Mouse (Mus musculus) heart, embryonic 11.5 days (tissue): ENCODE results near the gene Ppp1r1a. TPM values are rescaled to one million over a fixed set of nuclear protein-coding genes. Genes with fewer than 3 reads are reported as not detected.

ENCODE experiments used
- ATAC-seq: fragments of 200-750 bp; cut with Nextera tagmentation; replicated peaks from 2 replicates; pipeline ENCODE4 v1.8.0; 2017; ENCODE audit warnings: moderate library complexity; ENCODE audit not compliant: insufficient number of reproducible peaks, low FRiP score, low TSS enrichment
- H3K27ac ChIP-seq: fragments of 300-500 bp; sonication (generic); 2 replicates; pipeline ENCODE4 v1.5.1; 2014; ENCODE audit warnings: mild to moderate bottlenecking, low read depth, low read length
- H3K27me3 ChIP-seq: fragments of 300-500 bp; sonication (generic); 2 replicates; pipeline ENCODE4 v1.6.1; 2014; ENCODE audit warnings: mild to moderate bottlenecking, low read length, mixed read lengths; ENCODE audit not compliant: control insufficient read depth, insufficient read depth
- H3K36me3 ChIP-seq: fragments of 300-500 bp; sonication (generic); 2 replicates; pipeline ENCODE4 v1.6.1; 2014; ENCODE audit warnings: mild to moderate bottlenecking, low read length, moderate library complexity, mixed read lengths; ENCODE audit not compliant: control insufficient read depth, insufficient read depth
- H3K4me1 ChIP-seq: fragments of 300-500 bp; sonication (generic); 2 replicates; pipeline ENCODE4 v1.6.1; 2014; ENCODE audit warnings: low read length; ENCODE audit not compliant: control insufficient read depth, insufficient read depth
- H3K4me2 ChIP-seq: fragments of 300-500 bp; sonication (generic); 2 replicates; pipeline ENCODE4 v1.6.1; 2014; ENCODE audit warnings: mild to moderate bottlenecking, moderate library complexity
- H3K4me3 ChIP-seq: fragments of 300-500 bp; sonication (generic); 2 replicates; pipeline ENCODE4 v1.5.1; 2014; ENCODE audit warnings: low read depth, low read length
- H3K9ac ChIP-seq: fragments of 300-500 bp; sonication (generic); 2 replicates; pipeline ENCODE4 v1.6.1; 2014; ENCODE audit warnings: mild to moderate bottlenecking, low read depth, low read length, moderate library complexity
- H3K9me3 ChIP-seq: fragments of 300-500 bp; sonication (generic); replicated peaks from 2 replicates; pipeline ENCODE4 v1.6.1; 2016; ENCODE audit warnings: low read length; ENCODE audit not compliant: control insufficient read depth
- WGBS: fragments of 180-500 bp; shearing (Covaris S2); extraction: QIAGEN DNeasy Blood & Tissue Kit; methylation state at CpG from one replicate; pipeline ENCODE4 v1.1.7; 2014; ENCODE audit not compliant: insufficient replicate concordance; 5-methylcytosine and 5-hydroxymethylcytosine counted together
- polyA plus RNA-seq: library from polyadenylated mRNA; unstranded; fragments of >200 nt; fragmentation: Nextera tagmentation; extraction: Ambion mirVana; gene quantifications from 2 replicates; pipeline ENCODE4 v1.2.1, GENCODE M21; 2014

The Ppp1r1a gene
- polyA plus RNA-seq = 82.6 and 82.9 TPM in 2 replicates

- peak within 1 kb of the TSS; percentile 84 for H3K4me2 ChIP-seq
- peaks cover 9% of the 10 kb centered on the region; the same call in 1 of the 2 replicates for H3K27me3 ChIP-seq
- peaks cover 9% of the 10 kb centered on the region; the same call in 1 of the 2 replicates for H3K4me1 ChIP-seq
- H3K4me3 ChIP-seq = peak within 1 kb of the TSS; percentile 77
- H3K9me3 ChIP-seq = no peaks in the 10 kb centered on the region
- H3K27ac ChIP-seq = peak within 1 kb of the TSS; percentile 86
- no peaks in the 10 kb centered on the region for H3K36me3 ChIP-seq
- under 1% methylated on average over 35 of the region's 36 CpGs for WGBS
- ATAC-seq = peak; percentile 64
- H3K9ac ChIP-seq = peak within 1 kb of the TSS; percentile 77
Observed at GRCm38 (mm10) chr15:103537822-103538213, at the start of gene Ppp1r1a. Gene Ppp1r1a, minus strand, starts transcription at chr15:103538003.

GRCm38 (mm10) chr15:103585876-103586275 is 48.1 kb upstream of the Ppp1r1a start:
- H3K9me3 ChIP-seq = no peaks in the 10 kb centered on the region
- H3K9ac ChIP-seq = no peak overlapping the region
- ATAC-seq = no peak
- no peak overlapping the region for H3K4me2 ChIP-seq
- H3K4me3 ChIP-seq = no peak overlapping the region
- H3K36me3 ChIP-seq = no peaks in the 10 kb centered on the region
- 69% methylated on average over 2 of the region's 2 CpGs for WGBS
- no peaks in the 10 kb centered on the region for H3K4me1 ChIP-seq
- no peaks in the 10 kb centered on the region for H3K27me3 ChIP-seq
- no peak overlapping the region for H3K27ac ChIP-seq

DNA sequence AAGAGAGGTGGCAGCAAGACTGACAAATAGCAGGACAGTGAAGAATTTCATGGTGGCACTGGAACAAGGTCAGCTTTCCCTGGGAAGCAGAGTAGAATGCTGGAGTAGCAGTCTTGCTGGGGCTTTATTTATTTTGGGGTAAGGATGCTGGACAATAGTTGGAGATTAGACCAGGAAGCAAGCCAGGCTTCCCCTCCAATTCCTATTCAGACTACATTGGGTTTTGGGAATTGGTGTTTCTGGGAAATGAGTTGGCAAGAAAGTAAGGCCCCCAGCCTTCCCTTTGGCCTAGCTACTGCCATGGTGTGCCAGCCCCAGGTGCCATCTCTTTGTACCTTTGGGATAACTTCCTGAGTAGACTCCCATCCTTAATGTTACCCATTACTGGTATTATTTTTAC is 27.2 kb upstream of the Ppp1r1a start, which contains the start of gene Glycam1:
Gene Glycam1 (minus strand): TSS at position 101 of the 400 bp plus-strand sequence.
- Histone ChIP-seq H3K36me3 (no peaks in the 10 kb centered on the region), H3K4me2 (no peak within 1 kb of the TSS), H3K27me3 (no peaks in the 10 kb centered on the region), H3K9me3 (no peaks in the 10 kb centered on the region), H3K9ac (no peak within 1 kb of the TSS), H3K27ac (no peak within 1 kb of the TSS), H3K4me1 (no peaks in the 10 kb centered on the region), H3K4me3 (no peak within 1 kb of the TSS)
- no peak for ATAC-seq

DNA sequence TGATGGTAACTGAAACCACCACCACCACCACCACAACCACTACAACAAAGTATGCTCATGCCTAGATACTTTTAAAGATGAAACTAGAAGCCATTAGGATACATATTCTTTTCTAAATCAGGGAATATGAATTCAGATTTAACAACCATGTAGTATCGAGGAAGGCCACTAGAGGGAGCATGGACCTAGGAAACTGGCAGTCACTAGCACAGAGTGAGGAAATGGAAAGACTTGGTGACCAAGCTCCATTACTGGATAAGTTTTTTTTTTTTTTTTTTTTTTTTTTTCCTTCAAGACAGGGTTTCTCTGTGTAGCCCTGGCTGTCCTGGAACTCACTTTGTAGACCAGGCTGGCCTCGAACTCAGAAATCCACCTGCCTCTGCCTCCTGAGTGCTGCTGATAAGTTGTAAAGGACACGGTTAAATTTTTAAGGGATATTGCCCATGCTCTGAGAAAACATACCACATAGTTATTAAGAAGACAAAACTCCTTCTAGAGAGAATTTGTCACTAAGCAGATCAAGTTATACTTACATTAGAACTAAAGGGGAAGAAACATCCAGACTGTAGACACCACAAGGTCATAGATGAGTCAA is 14.4 kb upstream of the Ppp1r1a start:
- no peaks in the 10 kb centered on the region for H3K4me1 ChIP-seq
- no peaks in the 10 kb centered on the region for H3K27me3 ChIP-seq
- H3K36me3 ChIP-seq = no peaks in the 10 kb centered on the region
- H3K4me2 ChIP-seq = no peak overlapping the region
- no peak for ATAC-seq
- H3K9ac ChIP-seq = no peak overlapping the region
- no peaks in the 10 kb centered on the region for H3K9me3 ChIP-seq
- H3K27ac ChIP-seq = no peak overlapping the region
- 48% methylated on average over 3 of the region's 3 CpGs for WGBS
- H3K4me3 ChIP-seq = no peak overlapping the region

GRCm38 (mm10) chr15:103551053-103551452 is 13.2 kb upstream of the Ppp1r1a start:
- Histone ChIP-seq H3K9ac (no peak overlapping the region), H3K27ac (no peak overlapping the region), H3K4me1 (no peaks in the 10 kb centered on the region), H3K27me3 (no peaks in the 10 kb centered on the region), H3K36me3 (no peaks in the 10 kb centered on the region), H3K9me3 (no peaks in the 10 kb centered on the region), H3K4me3 (no peak overlapping the region), H3K4me2 (no peak overlapping the region)
- ATAC-seq = no peak
- WGBS = 33% methylated on average over 1 of the region's 1 CpGs

DNA sequence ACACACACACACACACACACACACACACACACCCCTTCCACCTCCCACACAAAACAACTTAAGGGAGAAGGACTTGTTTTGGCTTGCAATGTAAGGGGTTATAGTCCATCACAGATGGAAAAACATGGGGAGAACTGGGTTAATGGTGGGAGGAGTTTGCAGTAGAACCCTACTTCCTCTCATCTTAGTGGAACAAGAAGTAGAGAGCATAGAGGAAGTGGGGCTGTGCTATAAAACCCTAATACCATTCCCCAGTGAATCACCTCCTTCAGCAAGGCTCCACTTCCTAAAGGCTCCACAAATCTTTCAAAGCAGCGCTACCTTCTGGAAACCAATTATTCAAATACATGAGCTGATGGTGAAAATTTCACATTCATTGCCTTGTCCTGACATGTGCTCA is 11.7 kb upstream of the Ppp1r1a start:
- H3K27ac ChIP-seq = no peak overlapping the region
- ATAC-seq = no peak
- H3K4me3 ChIP-seq = no peak overlapping the region
- H3K4me1 ChIP-seq = no peaks in the 10 kb centered on the region
- H3K4me2 ChIP-seq = no peak overlapping the region
- no peaks in the 10 kb centered on the region for H3K9me3 ChIP-seq
- no peak overlapping the region for H3K9ac ChIP-seq
- WGBS = 69% methylated on average over 1 of the region's 1 CpGs
- no peaks in the 10 kb centered on the region for H3K27me3 ChIP-seq
- H3K36me3 ChIP-seq = no peaks in the 10 kb centered on the region

DNA sequence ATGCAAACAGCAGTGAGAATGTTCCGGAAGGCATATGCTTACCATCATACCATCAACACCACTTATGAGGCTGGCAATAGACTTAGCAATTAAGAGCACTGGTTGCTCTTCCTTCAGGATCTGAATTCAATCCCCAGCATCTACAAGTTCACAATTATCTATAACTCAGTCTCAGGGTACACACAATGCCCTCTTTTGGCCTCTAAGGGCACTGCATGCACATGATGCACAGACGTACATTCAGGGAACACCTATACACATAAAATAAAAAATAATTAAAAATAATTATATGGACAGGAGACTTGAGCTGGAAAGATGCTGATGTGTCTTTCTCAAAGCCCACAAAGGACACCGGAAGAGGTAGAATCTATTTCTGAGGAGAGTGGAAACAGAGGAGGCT is 10.2 kb upstream of the Ppp1r1a start:
- no peaks in the 10 kb centered on the region for H3K27me3 ChIP-seq
- H3K4me3 ChIP-seq = no peak overlapping the region
- 74% methylated on average over 3 of the region's 3 CpGs for WGBS
- H3K9me3 ChIP-seq = no peaks in the 10 kb centered on the region
- H3K9ac ChIP-seq = no peak overlapping the region
- no peak overlapping the region for H3K27ac ChIP-seq
- no peak for ATAC-seq
- H3K36me3 ChIP-seq = no peaks in the 10 kb centered on the region
- H3K4me1 ChIP-seq = no peaks in the 10 kb centered on the region
- no peak overlapping the region for H3K4me2 ChIP-seq

DNA sequence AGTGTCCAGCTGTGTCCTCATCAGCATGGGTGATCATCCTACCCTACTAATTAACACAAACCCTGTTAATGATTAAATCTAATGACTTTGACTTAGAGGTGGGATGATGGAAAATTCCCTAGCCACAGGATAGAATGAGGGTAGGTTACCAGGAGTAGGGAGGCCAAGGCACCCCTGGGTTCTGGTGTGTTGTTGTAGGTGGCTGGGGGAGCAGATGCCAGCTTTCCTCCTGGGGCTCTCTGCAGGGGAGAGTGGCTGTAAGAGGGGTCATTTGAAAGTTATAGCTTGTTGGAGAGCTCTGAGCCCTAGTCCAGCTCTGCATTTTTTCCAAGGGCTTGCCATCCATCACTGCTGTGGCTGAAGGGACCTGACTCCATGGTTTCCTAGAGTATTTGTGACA is 4.7 kb upstream of the Ppp1r1a start:
- no peaks in the 10 kb centered on the region for H3K36me3 ChIP-seq
- H3K4me1 ChIP-seq = no peaks in the 10 kb centered on the region
- no peak overlapping the region for H3K9ac ChIP-seq
- H3K4me3 ChIP-seq = no peak overlapping the region
- no peak for ATAC-seq
- H3K27me3 ChIP-seq = peaks cover 3% of the 10 kb centered on the region; the same call in 1 of the 2 replicates
- H3K27ac ChIP-seq = no peak overlapping the region
- no peaks in the 10 kb centered on the region for H3K9me3 ChIP-seq
- no peak overlapping the region for H3K4me2 ChIP-seq

DNA sequence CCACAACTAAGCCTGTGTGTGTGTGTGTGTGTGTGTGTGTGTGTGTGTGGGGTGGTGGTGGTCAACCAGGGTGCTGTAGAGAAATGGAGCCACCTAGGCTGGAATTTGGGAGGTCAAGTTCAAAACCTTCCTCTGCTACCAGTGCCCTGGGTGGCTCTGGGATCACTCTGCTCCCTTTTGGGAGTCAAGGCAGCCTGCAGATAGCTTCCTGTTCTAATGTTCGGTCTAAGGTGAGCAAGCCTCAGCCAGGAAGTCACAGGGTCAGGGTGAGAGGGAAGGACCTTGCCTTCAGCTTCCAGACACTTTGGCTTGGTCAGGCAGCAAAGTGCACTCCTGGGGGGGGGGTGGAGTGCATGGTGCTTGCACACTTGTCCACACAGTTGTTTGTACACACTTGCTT is 2.8 kb upstream of the Ppp1r1a start:
- Histone ChIP-seq H3K9ac (no peak overlapping the region), H3K4me2 (no peak overlapping the region), H3K36me3 (no peaks in the 10 kb centered on the region), H3K4me3 (no peak overlapping the region), H3K27ac (no peak overlapping the region), H3K9me3 (no peaks in the 10 kb centered on the region), H3K27me3 (peaks cover 9% of the 10 kb centered on the region; the same call in 1 of the 2 replicates), H3K4me1 (peaks cover 6% of the 10 kb centered on the region; the same call in 1 of the 2 replicates)
- ATAC-seq = no peak
- 54% methylated on average over 1 of the region's 1 CpGs for WGBS
